Mouse (Mus musculus) induced T-regulatory cell, adult 2 months (primary cell): ENCODE data around the gene Sprr2d.

Source experiments
- DNase-seq: peaks from one replicate; pipeline ENCODE4 v3.0.0-alpha.2; 2012; ENCODE audit warnings: low read depth

Gene Sprr2d

GRCm38 (mm10) chr3:92338840-92339239 lies at the start of gene Sprr2d:
Gene Sprr2d, plus strand, starts transcription at chr3:92339140.
- no peak for DNase-seq

GRCm38 (mm10) chr3:92307406-92307805 lies 31.5 kb upstream of the Sprr2d start:
- DNase-seq: no peak

GRCm38 (mm10) chr3:92316320-92316719 lies 22.6 kb upstream of the Sprr2d start, which contains the start of gene Sprr2b:
Gene Sprr2b, plus strand, starts transcription at chr3:92316620.
- no peak for DNase-seq

GRCm38 (mm10) chr3:92317384-92317783 lies 21.6 kb upstream of the Sprr2d start:
- DNase-seq: no peak

GRCm38 (mm10) chr3:92336278-92336677 lies 2.7 kb upstream of the Sprr2d start:
- DNase-seq: no peak

- no peak for DNase-seq
Observed at GRCm38 (mm10) chr3:92351843-92352242, 12.9 kb downstream of the Sprr2d start, which contains the start of gene Sprr2e. Gene Sprr2e, plus strand, starts transcription at chr3:92352143.

GRCm38 (mm10) chr3:92361619-92362018 lies 22.7 kb downstream of the Sprr2d start:
- DNase-seq: no peak

- DNase-seq: no peak
Observed at GRCm38 (mm10) chr3:92364887-92365286, 25.9 kb downstream of the Sprr2d start, which contains the start of gene Sprr2f. Gene Sprr2f, plus strand, starts transcription at chr3:92365187.

- no peak for DNase-seq
Observed at GRCm38 (mm10) chr3:92373613-92374012, 34.7 kb downstream of the Sprr2d start.

- no peak for DNase-seq
Observed at GRCm38 (mm10) chr3:92385385-92385784, 46.4 kb downstream of the Sprr2d start, which contains the start of gene Sprr2h. Gene Sprr2h, plus strand, starts transcription at chr3:92385685.
